Mouse (Mus musculus): ENCODE data around the gene Col4a3bp. TPM values are rescaled to one million over a fixed set of nuclear protein-coding genes. Genes with fewer than 3 reads are reported as not detected.

The Col4a3bp gene
- polyA plus RNA-seq, 1 experiment from 2014 or later, result 10.0 TPM

- no peak for TF ChIP-seq CTCF (IDR thresholded peaks at IDR 0.05)
- TF ChIP-seq EP300 (IDR thresholded peaks at IDR 0.05), result no peak
- Histone ChIP-seq H3K4me1 (ENCODE audit: insufficient read depth, low read depth, low read length) (peaks cover 3% of the 10 kb centered on the region; the same call in 1 of the 2 replicates), H3K9ac (replicated peaks; ENCODE audit: low read depth) (no peak overlapping the region), H3K4me2 (replicated peaks; ENCODE audit: low read depth, low read length) (no peak overlapping the region), H3K9me3 (ENCODE audit: low read length) (no peaks in the 10 kb centered on the region), H3K4me3 (ENCODE audit: low read depth, low read length) (no peak overlapping the region), H3K36me3 (ENCODE audit: insufficient read depth, low read length) (no peaks in the 10 kb centered on the region), H3K27me3 (replicated peaks; ENCODE audit: insufficient read depth, low read length) (no peaks in the 10 kb centered on the region), H3K27ac (ENCODE audit: low read length) (no peak overlapping the region)
- DNase-seq (ENCODE audit: low spot score) (no peak), ATAC-seq (no peak)
- WGBS, result 74% methylated on average over 5 of the region's 5 CpGs
These were observed 142.4 kb downstream of the Col4a3bp start for GRCm38 (mm10) chr13:96684779-96685178.

DNA sequence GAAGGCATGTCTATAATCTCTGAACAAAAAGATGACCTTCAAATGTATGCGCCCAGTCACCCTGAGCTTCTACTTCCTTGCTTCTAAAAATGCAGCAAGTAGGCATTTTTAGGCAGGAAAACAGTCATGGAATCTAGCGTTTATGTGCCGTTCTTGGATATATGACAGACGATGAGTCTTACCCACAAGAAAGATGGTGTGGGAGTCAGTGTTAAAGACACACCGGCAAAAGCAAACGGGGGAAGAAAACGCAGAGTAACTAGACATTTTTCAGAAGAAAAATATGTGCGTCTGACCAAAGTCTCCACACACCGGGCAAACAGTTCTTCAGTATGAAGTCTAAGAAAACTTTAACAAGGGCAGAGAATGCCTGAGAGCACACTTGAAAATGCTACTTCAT lies 144.8 kb downstream of the Col4a3bp start:
- H3K9me3 ChIP-seq (ENCODE audit: low read length), result no peaks in the 10 kb centered on the region
- no peaks in the 10 kb centered on the region for H3K4me1 ChIP-seq (ENCODE audit: insufficient read depth, low read depth, low read length)
- no peak for ATAC-seq
- H3K9ac ChIP-seq (replicated peaks; ENCODE audit: low read depth), result no peak overlapping the region
- H3K4me3 ChIP-seq (ENCODE audit: low read depth, low read length), result no peak overlapping the region
- no peaks in the 10 kb centered on the region for H3K36me3 ChIP-seq (ENCODE audit: insufficient read depth, low read length)
- no peak overlapping the region for H3K27ac ChIP-seq (ENCODE audit: low read length)
- H3K27me3 ChIP-seq (replicated peaks; ENCODE audit: insufficient read depth, low read length), result no peaks in the 10 kb centered on the region
- H3K4me2 ChIP-seq (replicated peaks; ENCODE audit: low read depth, low read length), result no peak overlapping the region
- no peak for DNase-seq (ENCODE audit: low spot score)
- 56% methylated on average over 9 of the region's 9 CpGs for WGBS
- TF ChIP-seq CTCF (IDR thresholded peaks at IDR 0.05), result no peak
- TF ChIP-seq EP300 (IDR thresholded peaks at IDR 0.05), result no peak

Other genes starting within 250 kb of the Col4a3bp start
- 9.2 and 13.4 TPM in 2 replicates for gene Poc5, start 154.3 kb upstream of the Col4a3bp start, polyA plus RNA-seq (2015; fragmentation: Nextera tagmentation; extraction: Ambion mirVana)
- gene Ankdd1b, start 71.4 kb upstream of the Col4a3bp start, polyA plus RNA-seq (2015; fragmentation: Nextera tagmentation; extraction: Ambion mirVana), result 0.19 and 0.24 TPM in 2 replicates
- gene Gm17622, start 51.9 kb upstream of the Col4a3bp start, polyA plus RNA-seq (2015; fragmentation: Nextera tagmentation; extraction: Ambion mirVana), result not detected in 2 replicates
- 4.6 and 5.0 TPM in 2 replicates for gene Polk, start within 50 bp of the Col4a3bp start, polyA plus RNA-seq (2015; fragmentation: Nextera tagmentation; extraction: Ambion mirVana)
- 32.6 and 37.0 TPM in 2 replicates for gene Hmgcr, start 128.3 kb downstream of the Col4a3bp start, polyA plus RNA-seq (2015; fragmentation: Nextera tagmentation; extraction: Ambion mirVana)
- gene Ankrd31, start 205.7 kb downstream of the Col4a3bp start, polyA plus RNA-seq (2015; fragmentation: Nextera tagmentation; extraction: Ambion mirVana), result not detected in 2 replicates

Measured in lung, postnatal 0 days (tissue).